Mouse (Mus musculus) erythroblast, embryonic 14.5 days (primary cell): ENCODE results near the gene Tdg. TPM values are rescaled to one million over a fixed set of nuclear protein-coding genes. Genes with fewer than 3 reads are reported as not detected.

Source experiments
- H3K27me3 ChIP-seq: 2 replicates; pipeline ENCODE4 v1.6.1; 2012; ENCODE audit warnings: inconsistent platforms; ENCODE audit not compliant: control insufficient read depth
- H3K36me3 ChIP-seq: 2 replicates; pipeline ENCODE4 v1.6.1; 2012; ENCODE audit warnings: mild to moderate bottlenecking, inconsistent platforms; ENCODE audit not compliant: control insufficient read depth
- H3K4me1 ChIP-seq: 2 replicates; pipeline ENCODE4 v1.6.1; 2012; ENCODE audit warnings: inconsistent platforms; ENCODE audit not compliant: control insufficient read depth
- H3K4me3 ChIP-seq: replicated peaks from 2 replicates; pipeline ENCODE3; 2012; ENCODE audit warnings: moderate library complexity, mild to moderate bottlenecking, inconsistent platforms
- H3K9me3 ChIP-seq: 2 replicates; pipeline ENCODE4 v1.6.1; 2012; ENCODE audit warnings: low read length, inconsistent platforms, mixed read lengths; ENCODE audit not compliant: control insufficient read depth
- GATA1 ChIP-seq: IDR thresholded peaks from 2 replicates; pipeline ENCODE4 v1.6.1; 2012; ENCODE audit warnings: low read length, inconsistent platforms, mixed read lengths
- TAL1 ChIP-seq: IDR thresholded peaks from 3 replicates; pipeline ENCODE4 v1.6.1; 2012; ENCODE audit warnings: low read length, inconsistent platforms, mixed read lengths
- polyA plus RNA-seq: library from polyadenylated mRNA; stranded (reverse); fragments of >175 nt; gene quantifications from 2 replicates; pipeline ENCODE4 v1.2.3, GENCODE M21; 2012

Gene Tdg
- polyA plus RNA-seq, 1 experiment = 0.24 TPM

- no peak overlapping the region for H3K4me3 ChIP-seq
- H3K36me3 ChIP-seq = peaks cover 47% of the 10 kb centered on the region
Observed at GRCm38 (mm10) chr10:82632496-82633280, 3.1 kb downstream of the Tdg start.

GRCm38 (mm10) chr10:82634348-82634747 is 4.7 kb downstream of the Tdg start:
- Histone ChIP-seq H3K4me1 (peaks cover 25% of the 10 kb centered on the region), H3K27me3 (no peaks in the 10 kb centered on the region), H3K4me3 (no peak overlapping the region), H3K36me3 (peaks cover 62% of the 10 kb centered on the region), H3K9me3 (no peaks in the 10 kb centered on the region)
- TF ChIP-seq GATA1 (no peak), TAL1 (no peak)

More at GRCm38 (mm10) chr10:82632496-82633280, 3.1 kb downstream of the Tdg start:
- no peak for TF ChIP-seq TAL1
- no peak for TF ChIP-seq GATA1
- no peaks in the 10 kb centered on the region for H3K9me3 ChIP-seq
- H3K4me1 ChIP-seq = peaks cover 30% of the 10 kb centered on the region
- H3K27me3 ChIP-seq = no peaks in the 10 kb centered on the region

- Histone ChIP-seq H3K4me3 (no peak overlapping the region), H3K36me3 (peaks cover 77% of the 10 kb centered on the region), H3K27me3 (no peaks in the 10 kb centered on the region), H3K4me1 (peaks cover 11% of the 10 kb centered on the region), H3K9me3 (no peaks in the 10 kb centered on the region)
- TF ChIP-seq GATA1 = no peak
- no peak for TF ChIP-seq TAL1
Observed at GRCm38 (mm10) chr10:82636321-82636720, 6.7 kb downstream of the Tdg start.

- Histone ChIP-seq H3K4me3 (no peak overlapping the region), H3K27me3 (no peaks in the 10 kb centered on the region), H3K4me1 (no peaks in the 10 kb centered on the region; the same call in 1 of the 2 replicates), H3K36me3 (peaks cover 80% of the 10 kb centered on the region), H3K9me3 (no peaks in the 10 kb centered on the region)
- TF ChIP-seq GATA1 = no peak
Observed at GRCm38 (mm10) chr10:82639032-82639698, 9.5 kb downstream of the Tdg start.

GRCm38 (mm10) chr10:82641481-82641880 is 11.9 kb downstream of the Tdg start:
- Histone ChIP-seq H3K4me3 (no peak overlapping the region), H3K27me3 (no peaks in the 10 kb centered on the region), H3K4me1 (no peaks in the 10 kb centered on the region), H3K36me3 (peaks cover 90% of the 10 kb centered on the region), H3K9me3 (no peaks in the 10 kb centered on the region)
- TF ChIP-seq TAL1 = no peak
- TF ChIP-seq GATA1 = no peak

GRCm38 (mm10) chr10:82646083-82646482 is 16.5 kb downstream of the Tdg start:
- no peak for TF ChIP-seq GATA1
- H3K9me3 ChIP-seq = no peaks in the 10 kb centered on the region
- peaks cover 70% of the 10 kb centered on the region for H3K36me3 ChIP-seq
- H3K27me3 ChIP-seq = no peaks in the 10 kb centered on the region
- H3K4me1 ChIP-seq = no peaks in the 10 kb centered on the region
- H3K4me3 ChIP-seq = no peak overlapping the region

- Histone ChIP-seq H3K4me3 (no peak overlapping the region), H3K4me1 (no peaks in the 10 kb centered on the region), H3K27me3 (no peaks in the 10 kb centered on the region), H3K9me3 (no peaks in the 10 kb centered on the region), H3K36me3 (peaks cover 69% of the 10 kb centered on the region)
- TF ChIP-seq TAL1 (no peak), GATA1 (no peak)
Observed at GRCm38 (mm10) chr10:82647205-82647811, 17.7 kb downstream of the Tdg start.

- Histone ChIP-seq H3K4me3 (no peak overlapping the region), H3K4me1 (no peaks in the 10 kb centered on the region), H3K9me3 (no peaks in the 10 kb centered on the region), H3K36me3 (peaks cover 34% of the 10 kb centered on the region), H3K27me3 (no peaks in the 10 kb centered on the region)
- no peak for TF ChIP-seq GATA1
- no peak for TF ChIP-seq TAL1
Observed at GRCm38 (mm10) chr10:82651221-82651620, 21.6 kb downstream of the Tdg start.

- H3K4me3 ChIP-seq = no peak overlapping the region
- TF ChIP-seq TAL1 (no peak), GATA1 (no peak)
- H3K9me3 ChIP-seq = no peaks in the 10 kb centered on the region
- no peaks in the 10 kb centered on the region for H3K4me1 ChIP-seq
- H3K27me3 ChIP-seq = no peaks in the 10 kb centered on the region
- H3K36me3 ChIP-seq = peaks cover 21% of the 10 kb centered on the region
Observed at GRCm38 (mm10) chr10:82652625-82653024, 23.0 kb downstream of the Tdg start.
